Mouse (Mus musculus) limb, embryonic 15.5 days (tissue): Measurements from ENCODE around the gene Gm21992. TPM values are rescaled to one million over a fixed set of nuclear protein-coding genes. Genes with fewer than 3 reads are reported as not detected.

Experiments
- ATAC-seq: fragments of 200-750 bp; cut with Nextera tagmentation; 2 replicates; pipeline ENCODE4 v1.8.0; 2017; ENCODE audit warnings: low read depth, moderate TSS enrichment; ENCODE audit not compliant: insufficient number of reproducible peaks, low FRiP score, low TSS enrichment
- H3K27ac ChIP-seq: fragments of 300-500 bp; sonication (generic); 2 replicates; pipeline ENCODE4 v1.5.1; 2015; ENCODE audit warnings: moderate library complexity, mild to moderate bottlenecking, inconsistent platforms
- H3K27me3 ChIP-seq: fragments of 300-500 bp; sonication (generic); 2 replicates; pipeline ENCODE4 v1.6.1; 2015; ENCODE audit warnings: inconsistent platforms
- H3K36me3 ChIP-seq: fragments of 300-500 bp; sonication (generic); 2 replicates; pipeline ENCODE4 v1.6.1; 2015; ENCODE audit warnings: inconsistent platforms
- H3K4me1 ChIP-seq: fragments of 300-500 bp; sonication (generic); 2 replicates; pipeline ENCODE4 v1.6.1; 2015; ENCODE audit warnings: inconsistent platforms
- H3K4me2 ChIP-seq: fragments of 300-500 bp; sonication (generic); 2 replicates; pipeline ENCODE4 v1.6.1; 2015; ENCODE audit warnings: mild to moderate bottlenecking, inconsistent platforms
- H3K4me3 ChIP-seq: fragments of 300-500 bp; sonication (generic); 2 replicates; pipeline ENCODE4 v1.5.1; 2015; ENCODE audit warnings: mild to moderate bottlenecking, inconsistent platforms
- H3K9ac ChIP-seq: fragments of 300-500 bp; sonication (generic); 2 replicates; pipeline ENCODE4 v1.6.1; 2015; ENCODE audit warnings: inconsistent platforms
- H3K9me3 ChIP-seq: fragments of 300-500 bp; sonication (generic); 2 replicates; pipeline ENCODE4 v1.6.1; 2016; ENCODE audit warnings: inconsistent platforms
- WGBS: fragments of 180-500 bp; shearing (Covaris S2); methylation state at CpG from one replicate; pipeline ENCODE4 v1.1.7; 2015; 5-methylcytosine and 5-hydroxymethylcytosine counted together
- polyA plus RNA-seq: library from polyadenylated mRNA; unstranded; fragments of >200 nt; fragmentation: Nextera tagmentation; extraction: Ambion mirVana; gene quantifications from 2 replicates; pipeline ENCODE4 v1.2.1, GENCODE M21; 2015

Gm21992 gene
- polyA plus RNA-seq, 1 experiment from 2014 or later = 31.5 TPM

DNA sequence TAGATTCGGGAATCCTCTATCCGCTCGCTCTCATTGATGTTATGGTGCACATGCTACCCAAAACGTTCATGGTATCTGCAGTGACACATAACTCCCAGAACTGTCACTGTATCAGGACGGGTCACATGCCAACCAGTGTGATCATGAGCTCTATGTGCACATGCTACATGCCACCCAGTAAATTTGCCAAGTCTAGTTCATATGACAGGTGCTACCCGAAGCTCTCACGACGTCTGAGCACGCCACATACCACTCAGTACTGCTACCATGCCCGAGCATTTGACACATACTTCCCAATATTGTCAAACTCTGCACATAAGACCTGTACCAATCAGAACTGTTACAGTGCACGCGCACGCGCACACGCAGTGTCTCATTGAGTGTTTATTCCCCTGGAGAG lies 91.3 kb downstream of the Gm21992 start:
- 77% methylated on average over 15 of the region's 15 CpGs for WGBS

DNA sequence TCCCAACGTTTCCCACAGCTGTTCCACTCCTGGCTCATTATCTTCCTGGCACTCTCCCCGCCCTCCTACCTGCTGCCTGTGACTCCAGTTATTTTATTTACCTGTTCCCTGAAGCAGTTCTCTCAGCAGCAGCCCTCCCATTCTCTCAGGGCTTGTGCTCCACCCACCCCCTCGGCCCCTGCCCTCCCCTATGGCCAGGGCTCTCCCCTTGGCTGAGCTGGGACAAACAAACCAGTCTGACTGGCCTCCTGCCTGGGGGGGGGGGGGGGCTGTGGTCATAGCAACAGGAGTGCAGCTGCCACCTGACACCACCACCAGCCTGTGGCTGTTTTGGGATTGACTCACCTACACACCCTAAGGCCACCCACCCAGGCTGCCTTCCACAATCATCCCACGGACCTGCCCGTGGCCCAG lies 92.1 kb downstream of the Gm21992 start:
- Histone ChIP-seq H3K27ac (no peak overlapping the region), H3K4me3 (no peak overlapping the region), H3K4me1 (peaks cover 11% of the 10 kb centered on the region), H3K36me3 (no peaks in the 10 kb centered on the region), H3K9ac (no peak overlapping the region), H3K4me2 (peak overlapping the region; percentile 10; the same call in 1 of the 2 replicates), H3K9me3 (no peaks in the 10 kb centered on the region), H3K27me3 (peaks cover 7% of the 10 kb centered on the region)
- no peak for ATAC-seq
- 17% methylated on average over 5 of the region's 5 CpGs for WGBS

More for the DNA sequence above, 91.3 kb downstream of the Gm21992 start:
- Histone ChIP-seq H3K4me3 (no peak overlapping the region), H3K27me3 (no peaks in the 10 kb centered on the region; the same call in 1 of the 2 replicates), H3K4me1 (peaks cover 11% of the 10 kb centered on the region), H3K9me3 (no peaks in the 10 kb centered on the region), H3K36me3 (no peaks in the 10 kb centered on the region), H3K27ac (no peak overlapping the region), H3K9ac (no peak overlapping the region), H3K4me2 (no peak overlapping the region)
- no peak for ATAC-seq

DNA sequence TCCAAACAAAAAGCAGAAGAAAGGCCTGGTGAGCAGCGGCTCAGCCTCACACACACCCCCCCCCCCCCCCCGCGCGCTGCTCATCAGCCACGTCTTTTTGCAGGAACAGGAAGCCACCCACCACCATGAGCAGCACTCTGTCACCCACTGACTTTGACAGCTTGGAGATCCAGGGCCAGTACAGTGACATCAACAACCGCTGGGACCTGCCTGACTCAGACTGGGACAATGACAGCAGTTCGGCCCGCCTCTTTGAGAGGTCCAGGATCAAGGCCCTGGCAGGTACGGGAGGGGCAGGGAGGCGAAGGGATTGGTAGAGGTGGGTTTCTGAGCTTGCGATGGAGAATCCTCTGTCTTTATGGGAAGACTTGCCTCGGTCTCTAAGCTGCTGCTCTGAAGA lies 92.7 kb downstream of the Gm21992 start:
- 32% methylated on average over 9 of the region's 12 CpGs for WGBS
- no peaks in the 10 kb centered on the region for H3K36me3 ChIP-seq
- H3K4me1 ChIP-seq = peaks cover 11% of the 10 kb centered on the region
- H3K4me3 ChIP-seq = no peak overlapping the region
- no peaks in the 10 kb centered on the region for H3K9me3 ChIP-seq
- H3K4me2 ChIP-seq = no peak overlapping the region
- H3K27me3 ChIP-seq = peaks cover 13% of the 10 kb centered on the region
- H3K9ac ChIP-seq = no peak overlapping the region
- ATAC-seq = no peak
- no peak overlapping the region for H3K27ac ChIP-seq

DNA sequence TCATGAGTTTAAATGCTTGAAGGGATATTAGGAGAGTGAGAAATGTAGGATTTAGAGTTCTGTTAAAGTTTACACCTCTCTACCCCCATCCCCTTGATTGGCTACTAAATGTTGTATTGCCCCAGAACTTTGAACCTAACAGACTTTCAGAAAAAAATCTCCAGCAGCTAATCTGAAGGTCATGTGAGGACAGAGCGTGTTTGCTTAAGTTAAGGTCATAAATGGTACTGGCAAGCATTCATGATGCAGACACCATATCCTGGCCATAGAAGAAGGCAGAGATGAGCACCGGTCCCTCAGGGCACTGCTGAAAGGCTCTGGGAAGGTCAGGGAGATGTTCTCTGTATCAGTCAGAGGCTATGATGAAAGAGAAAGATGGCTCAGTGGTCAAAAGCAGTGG lies 94.1 kb downstream of the Gm21992 start:
- H3K9ac ChIP-seq = no peak overlapping the region
- ATAC-seq = no peak
- H3K36me3 ChIP-seq = no peaks in the 10 kb centered on the region
- H3K4me2 ChIP-seq = no peak overlapping the region
- no peak overlapping the region for H3K4me3 ChIP-seq
- WGBS = 84% methylated on average over 2 of the region's 2 CpGs
- peaks cover 17% of the 10 kb centered on the region for H3K4me1 ChIP-seq
- peaks cover 28% of the 10 kb centered on the region for H3K27me3 ChIP-seq
- no peak overlapping the region for H3K27ac ChIP-seq
- no peaks in the 10 kb centered on the region for H3K9me3 ChIP-seq

DNA sequence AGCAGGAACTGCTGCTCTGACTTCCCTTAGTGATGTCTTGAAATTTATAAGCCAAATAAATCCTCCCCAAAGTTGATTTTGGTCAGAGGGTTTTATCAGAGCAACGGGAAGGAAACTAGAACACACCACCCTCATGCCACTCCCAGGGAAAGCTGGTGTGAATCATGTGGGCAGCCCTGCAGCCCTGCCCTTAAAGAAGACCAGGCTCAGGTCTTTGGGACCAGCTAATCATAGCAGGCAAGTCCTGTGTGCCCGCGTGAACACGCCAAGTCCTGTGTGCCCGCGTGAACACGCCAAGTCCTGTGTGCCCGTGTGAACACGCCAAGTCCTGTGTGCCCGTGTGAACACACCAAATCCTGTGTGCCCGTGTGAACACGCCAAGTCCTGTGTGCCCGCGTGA lies 94.7 kb downstream of the Gm21992 start:
- 96% methylated on average over 14 of the region's 14 CpGs for WGBS
- ATAC-seq = no peak

DNA sequence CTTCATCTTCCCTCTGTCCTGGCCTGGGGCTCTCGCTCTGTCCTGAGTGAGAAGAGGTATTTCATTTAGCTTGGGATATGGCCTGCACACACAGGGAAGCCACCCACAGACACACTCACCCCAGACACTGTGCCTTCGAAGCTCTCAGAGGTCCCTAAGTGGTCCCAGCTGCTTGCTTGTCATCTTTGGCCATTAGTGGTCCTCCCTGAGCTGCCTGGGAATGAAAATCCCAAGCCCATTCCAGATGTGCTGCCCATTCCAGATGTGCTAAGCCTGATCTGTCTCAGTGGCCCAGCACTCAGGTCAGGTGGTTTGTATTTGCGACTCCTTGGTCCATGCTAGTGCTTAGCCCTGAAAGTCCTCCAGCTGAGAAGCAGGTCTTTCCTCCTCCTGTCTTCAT lies 97.5 kb downstream of the Gm21992 start:
- peaks cover 57% of the 10 kb centered on the region for H3K27me3 ChIP-seq

More for the DNA sequence above, 94.7 kb downstream of the Gm21992 start:
- Histone ChIP-seq H3K27ac (no peak overlapping the region), H3K9ac (no peak overlapping the region), H3K4me3 (no peak overlapping the region), H3K27me3 (peaks cover 33% of the 10 kb centered on the region), H3K36me3 (no peaks in the 10 kb centered on the region), H3K4me1 (peaks cover 22% of the 10 kb centered on the region), H3K9me3 (no peaks in the 10 kb centered on the region), H3K4me2 (no peak overlapping the region)

DNA sequence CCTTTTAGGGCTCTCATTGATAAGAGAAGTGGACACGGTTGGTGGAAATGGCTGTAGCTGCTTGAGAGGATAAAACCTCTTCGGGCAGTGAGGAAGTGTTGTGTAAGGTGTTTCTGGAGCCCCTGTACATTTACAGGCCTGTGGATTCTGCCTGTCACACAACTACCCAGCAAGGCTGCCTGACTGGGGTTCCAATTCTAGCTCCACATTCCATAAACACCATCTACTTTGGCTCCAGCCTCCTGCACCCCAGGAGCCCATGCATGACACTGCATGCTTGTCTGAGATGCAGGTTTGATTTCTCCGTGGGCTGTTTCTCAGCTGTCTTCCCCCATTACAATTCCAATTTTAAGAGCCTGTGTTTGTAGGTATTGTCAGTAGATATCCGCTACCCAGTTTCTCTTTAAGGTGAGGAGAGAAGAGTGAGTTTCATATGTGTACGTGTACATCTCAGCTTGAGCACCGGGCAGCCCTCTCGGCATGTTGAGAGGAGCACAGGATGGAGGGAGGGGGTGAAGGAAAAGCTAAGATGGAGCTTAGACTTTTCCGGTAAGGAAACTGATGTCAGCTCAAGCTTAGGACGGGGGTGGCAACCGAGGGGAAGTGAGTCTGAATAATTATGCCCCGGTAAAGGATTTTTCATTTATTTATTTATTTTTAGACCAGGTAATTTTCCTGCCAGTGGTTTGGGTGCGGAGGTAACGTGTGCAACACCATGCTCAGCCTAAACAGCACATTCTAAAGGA lies 98.5 kb downstream of the Gm21992 start:
- 33% methylated on average over 13 of the region's 13 CpGs for WGBS
- Histone ChIP-seq H3K4me3 (peak overlapping the region; percentile 51), H3K4me1 (peaks cover 17% of the 10 kb centered on the region), H3K36me3 (no peaks in the 10 kb centered on the region), H3K4me2 (peak overlapping the region; percentile 95; the same call in 1 of the 2 replicates), H3K27me3 (peaks cover 57% of the 10 kb centered on the region), H3K9ac (no peak overlapping the region; the same call in 1 of the 2 replicates), H3K27ac (no peak overlapping the region), H3K9me3 (no peaks in the 10 kb centered on the region)
- ATAC-seq = no peak

More for the DNA sequence above, 97.5 kb downstream of the Gm21992 start:
- 33% methylated on average over 3 of the region's 3 CpGs for WGBS
- H3K27ac ChIP-seq = no peak overlapping the region
- no peaks in the 10 kb centered on the region for H3K9me3 ChIP-seq
- no peak for ATAC-seq
- H3K4me3 ChIP-seq = no peak overlapping the region
- H3K36me3 ChIP-seq = no peaks in the 10 kb centered on the region
- no peak overlapping the region for H3K9ac ChIP-seq
- no peak overlapping the region for H3K4me2 ChIP-seq
- peaks cover 17% of the 10 kb centered on the region for H3K4me1 ChIP-seq

DNA sequence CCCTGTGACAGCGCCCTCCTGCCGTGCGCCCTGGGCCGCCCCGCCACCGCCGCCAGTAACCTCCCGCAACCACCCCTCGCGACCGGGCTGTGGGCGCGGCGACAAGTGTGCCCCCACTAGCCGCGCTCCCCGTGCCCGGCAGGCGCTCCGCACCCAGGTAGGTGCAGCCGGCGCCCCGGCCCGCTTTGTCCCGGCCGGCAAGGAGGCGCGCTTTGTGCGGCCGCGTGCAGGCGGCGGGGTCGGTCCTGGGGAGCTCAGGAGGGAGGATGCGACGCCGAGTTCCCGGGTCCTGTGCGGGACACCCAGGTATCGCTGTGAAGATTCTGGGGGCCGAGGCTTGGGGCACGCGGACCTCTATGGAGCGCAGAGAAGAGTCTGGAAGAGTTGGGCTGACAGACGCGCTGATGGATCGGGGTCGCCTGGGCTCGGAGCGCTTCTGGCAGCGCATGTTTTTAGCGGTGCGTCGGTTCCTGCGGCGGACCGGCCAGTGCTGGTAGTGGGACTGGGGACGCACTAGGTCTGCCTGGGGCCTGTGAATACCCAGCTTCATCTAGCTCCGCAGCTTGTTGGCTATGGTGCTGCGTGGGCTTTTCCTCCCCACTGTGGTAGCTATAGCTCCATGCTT lies 99.1 kb downstream of the Gm21992 start:
- H3K27me3 ChIP-seq = peaks cover 57% of the 10 kb centered on the region
- H3K4me1 ChIP-seq = peaks cover 17% of the 10 kb centered on the region
- H3K4me2 ChIP-seq = peak overlapping the region; percentile 95
- H3K9ac ChIP-seq = no peak overlapping the region; the same call in 1 of the 2 replicates
- no peak overlapping the region for H3K27ac ChIP-seq
- peak overlapping the region; percentile 51 for H3K4me3 ChIP-seq
- WGBS = 1% methylated on average over 57 of the region's 60 CpGs
- H3K36me3 ChIP-seq = no peaks in the 10 kb centered on the region
- H3K9me3 ChIP-seq = no peaks in the 10 kb centered on the region
- no peak for ATAC-seq

DNA sequence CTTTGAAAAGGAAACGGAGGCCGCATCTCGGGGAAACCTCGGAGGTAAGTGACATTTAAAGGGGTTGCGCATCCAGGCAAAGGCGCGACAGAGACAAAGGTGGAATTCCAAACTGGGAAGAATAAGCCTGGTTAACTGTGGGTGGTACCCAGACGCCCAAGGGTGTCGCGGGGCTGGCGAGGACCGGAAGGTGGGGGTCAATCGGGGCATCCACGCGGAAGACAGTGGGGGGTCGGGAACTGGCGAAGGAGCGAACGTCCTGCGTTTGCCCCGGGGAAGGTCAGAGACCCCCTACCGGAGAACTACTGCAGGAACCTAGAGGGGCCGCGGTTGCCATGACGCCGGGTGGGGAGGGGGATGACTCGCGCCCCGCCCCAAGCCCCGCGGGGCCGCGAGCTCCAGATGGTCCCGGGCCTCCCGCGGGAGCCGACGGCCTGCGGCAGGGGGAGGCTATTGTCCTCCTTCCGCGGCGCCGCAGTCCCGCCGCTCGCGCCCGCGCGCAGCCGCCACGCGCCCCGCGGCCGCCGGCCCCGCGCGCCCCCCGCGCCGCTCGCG lies 99.7 kb downstream of the Gm21992 start:
- ATAC-seq = no peak
- peak overlapping the region; percentile 51 for H3K4me3 ChIP-seq
- H3K4me1 ChIP-seq = peaks cover 17% of the 10 kb centered on the region
- H3K9me3 ChIP-seq = no peaks in the 10 kb centered on the region
- no peak overlapping the region; the same call in 1 of the 2 replicates for H3K9ac ChIP-seq
- no peak overlapping the region for H3K27ac ChIP-seq
- H3K27me3 ChIP-seq = peaks cover 57% of the 10 kb centered on the region
- peak overlapping the region; percentile 95 for H3K4me2 ChIP-seq
- 2% methylated on average over 36 of the region's 65 CpGs for WGBS
- H3K36me3 ChIP-seq = no peaks in the 10 kb centered on the region

DNA sequence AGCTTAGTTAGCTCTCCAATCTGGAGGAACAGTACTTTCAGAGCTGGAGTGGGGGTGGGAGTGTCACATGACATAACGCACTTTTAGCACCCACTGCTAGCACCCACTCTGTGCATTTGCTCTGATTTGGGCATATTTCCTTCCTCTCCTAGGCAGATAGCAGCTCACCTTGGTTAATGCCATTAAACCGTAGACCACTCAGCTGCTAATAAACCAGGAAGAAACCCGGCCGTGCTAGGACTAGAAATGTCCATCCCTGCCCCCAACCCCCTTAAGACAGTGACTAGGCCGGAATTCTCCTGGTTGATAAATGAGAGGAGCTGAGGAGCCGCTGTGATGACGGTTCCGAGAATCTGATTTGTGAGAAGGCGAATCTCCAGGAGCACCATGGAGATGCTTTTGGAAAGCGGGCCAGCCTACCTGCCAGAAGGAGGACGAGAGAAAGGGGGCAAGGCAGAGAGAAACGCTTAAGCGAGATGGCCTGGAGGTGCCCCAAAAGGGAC lies 100.3 kb downstream of the Gm21992 start, which contains the start of gene Sptbn2:
TSS of gene Sptbn2 (plus strand) at position 70 of the 503 bp plus-strand sequence.
- WGBS = 16% methylated on average over 13 of the region's 13 CpGs
- ATAC-seq = no peak
- Histone ChIP-seq H3K36me3 (no peaks in the 10 kb centered on the region), H3K9ac (no peak within 1 kb of the TSS; the same call in 1 of the 2 replicates), H3K27ac (no peak within 1 kb of the TSS), H3K9me3 (no peaks in the 10 kb centered on the region), H3K27me3 (peaks cover 57% of the 10 kb centered on the region), H3K4me3 (peak within 1 kb of the TSS; percentile 51), H3K4me1 (peaks cover 17% of the 10 kb centered on the region), H3K4me2 (peak within 1 kb of the TSS; percentile 95)

DNA sequence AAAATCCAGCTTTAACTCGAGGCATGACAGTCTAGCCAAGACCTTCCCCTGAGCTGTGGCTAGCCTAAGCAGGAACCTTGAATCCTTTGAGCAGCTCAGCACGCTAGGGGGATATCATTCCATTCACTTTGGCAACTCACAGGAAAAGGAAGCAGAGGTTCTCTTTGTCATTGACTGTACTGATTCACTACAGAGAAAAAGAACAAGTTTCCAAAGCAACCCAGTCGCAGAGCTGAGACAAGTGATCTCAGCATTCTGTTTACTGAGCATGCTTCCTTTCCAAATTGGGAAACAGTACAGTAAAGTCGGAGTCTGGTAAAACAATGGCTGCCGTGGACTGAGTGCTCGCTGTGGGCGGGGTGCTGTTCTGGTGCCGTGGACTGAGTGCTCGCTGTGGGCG lies 102.6 kb downstream of the Gm21992 start:
- H3K36me3 ChIP-seq = no peaks in the 10 kb centered on the region
- no peaks in the 10 kb centered on the region for H3K9me3 ChIP-seq
- WGBS = 83% methylated on average over 10 of the region's 10 CpGs
- no peak overlapping the region for H3K9ac ChIP-seq
- no peak overlapping the region for H3K4me2 ChIP-seq
- peaks cover 45% of the 10 kb centered on the region for H3K27me3 ChIP-seq
- no peak for ATAC-seq
- no peak overlapping the region for H3K4me3 ChIP-seq
- H3K4me1 ChIP-seq = peaks cover 17% of the 10 kb centered on the region
- no peak overlapping the region for H3K27ac ChIP-seq

DNA sequence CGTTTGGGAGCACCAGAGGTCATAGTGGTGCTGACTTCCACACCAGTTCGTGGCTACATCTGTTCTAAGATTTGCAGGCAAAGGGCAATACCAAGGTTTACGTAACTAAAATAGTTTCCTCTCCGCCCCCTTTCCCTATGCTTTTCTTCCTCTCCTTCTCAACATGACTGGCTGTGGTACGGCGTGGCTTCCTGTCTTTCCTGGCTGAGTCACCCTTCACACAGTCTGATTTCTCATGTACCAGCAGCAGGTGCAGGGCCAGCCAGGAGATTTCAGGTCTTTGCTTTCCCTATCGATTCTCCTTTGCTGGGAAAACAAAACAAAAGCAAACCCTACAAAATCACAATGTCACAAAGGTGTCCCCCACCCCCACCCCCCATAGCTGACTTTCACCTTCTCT lies 110.2 kb downstream of the Gm21992 start:
- Histone ChIP-seq H3K9ac (no peak overlapping the region), H3K36me3 (no peaks in the 10 kb centered on the region), H3K4me1 (peaks cover 14% of the 10 kb centered on the region), H3K27me3 (peaks cover 44% of the 10 kb centered on the region), H3K27ac (no peak overlapping the region), H3K4me3 (no peak overlapping the region), H3K9me3 (no peaks in the 10 kb centered on the region), H3K4me2 (no peak overlapping the region)
- ATAC-seq = no peak
- 74% methylated on average over 7 of the region's 7 CpGs for WGBS
